Mouse (Mus musculus) gastrocnemius, postnatal 36 days (tissue): ENCODE data around the gene AA986860. TPM values are rescaled to one million over a fixed set of nuclear protein-coding genes. Genes with fewer than 3 reads are reported as not detected.

Experiments used
- DNase-seq, 2 experiments: peaks; one replicate each; pipeline ENCODE4 v3.0.0; 2022
- intact Hi-C: fragments of 180-260 bp; cut with DNase I; formaldehyde crosslinking; loops from one replicate; pipeline ENCODE4 v1.15.1; 2025
- long read RNA-seq, 2 experiments: library from polyadenylated mRNA; stranded (forward); transcript quantifications; one replicate each; pipeline ENCODE4 v2.0.0; 2021
- total RNA-seq, 2 experiments: library from RNA; stranded (reverse); gene quantifications; 2 replicates each; pipeline ENCODE4 v1.2.3; 2021

The AA986860 gene
- total RNA-seq, result under 1 TPM; 0.15 to 0.30 TPM
- long read RNA-seq, experiment 1, result 0 reads
- long read RNA-seq, experiment 2, result 0 reads

DNA sequence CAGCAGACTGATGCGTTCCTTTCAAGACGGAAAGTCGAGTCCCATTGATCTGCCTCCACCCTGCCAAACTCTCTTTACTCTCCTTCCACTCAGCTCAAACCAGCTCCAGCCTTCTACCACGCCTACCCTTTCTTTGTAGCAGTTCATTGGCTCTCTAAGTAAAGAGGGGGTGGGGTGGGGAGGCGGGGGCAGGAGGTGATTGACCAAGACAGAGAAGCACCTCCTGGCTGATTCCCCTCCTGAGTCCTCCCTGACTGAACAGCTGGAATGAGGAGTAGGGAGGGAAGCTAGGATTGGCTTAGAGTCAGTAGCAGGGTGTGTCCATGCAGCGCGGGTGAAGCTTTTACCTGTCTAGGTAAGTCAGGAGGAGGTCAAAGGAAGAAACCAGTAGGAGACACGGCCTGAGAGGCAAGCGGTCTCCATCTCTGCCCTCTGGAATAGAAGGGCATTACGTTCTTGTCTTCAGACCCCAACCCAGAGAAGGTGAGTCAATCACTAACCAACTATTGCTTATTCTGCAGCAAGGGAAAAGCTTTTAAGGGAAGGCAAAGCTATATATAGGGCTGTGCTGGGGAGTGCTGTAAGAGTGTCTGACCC, at the start of gene AA986860:
AA986860 (plus strand) TSS at position 236 of the 597 bp plus-strand sequence.
- no peak for DNase-seq
- intact Hi-C loops, result no loop called here

DNA sequence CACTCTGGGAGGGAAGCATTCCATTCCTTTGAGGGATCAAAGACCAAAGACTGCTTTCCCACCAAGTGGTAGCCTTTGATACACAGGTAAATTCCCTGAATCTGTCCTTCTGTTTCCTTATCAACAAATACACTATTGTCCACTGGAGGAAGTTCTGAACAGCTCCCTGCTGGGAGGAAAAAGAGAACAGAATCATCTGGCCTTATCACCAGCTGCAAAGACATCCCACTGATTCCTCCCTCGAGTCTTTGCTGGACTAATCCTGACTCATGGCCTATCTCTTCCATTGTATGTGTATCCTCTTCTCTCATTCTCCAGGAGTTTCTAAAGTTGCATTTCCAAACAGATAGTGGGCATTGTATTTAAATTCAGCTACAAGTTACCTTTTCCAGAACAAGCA, 47.9 kb upstream of the AA986860 start:
- intact Hi-C loops, result no loop called here

DNA sequence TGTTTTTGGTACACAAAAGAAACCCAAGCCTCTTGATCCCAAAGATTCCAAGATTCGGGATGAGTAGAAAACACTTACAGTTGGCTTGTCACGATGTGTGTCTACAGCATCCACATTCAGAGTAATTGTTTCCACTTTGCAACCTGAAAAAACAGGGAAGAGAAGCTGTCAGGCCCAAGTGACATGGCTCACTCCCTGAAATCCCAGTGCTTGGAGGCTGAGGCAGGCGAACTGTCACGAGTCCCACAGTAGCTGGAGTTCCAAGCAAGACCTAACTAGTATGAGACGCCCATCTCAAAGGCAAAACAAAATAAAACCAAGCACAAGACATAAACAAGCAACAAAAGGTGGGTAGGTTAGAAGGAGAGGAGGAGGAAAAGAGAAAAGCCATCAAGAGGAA, 33.2 kb upstream of the AA986860 start:
- intact Hi-C loops, result no loop called here

More for the DNA sequence above, 47.9 kb upstream of the AA986860 start:
- no peak for DNase-seq

GRCm38 (mm10) chr1:130699937-130700633, 31.7 kb upstream of the AA986860 start:
- no peak for DNase-seq
- intact Hi-C loops, result no loop called here

More for the DNA sequence above, 33.2 kb upstream of the AA986860 start:
- DNase-seq, result no peak

DNA sequence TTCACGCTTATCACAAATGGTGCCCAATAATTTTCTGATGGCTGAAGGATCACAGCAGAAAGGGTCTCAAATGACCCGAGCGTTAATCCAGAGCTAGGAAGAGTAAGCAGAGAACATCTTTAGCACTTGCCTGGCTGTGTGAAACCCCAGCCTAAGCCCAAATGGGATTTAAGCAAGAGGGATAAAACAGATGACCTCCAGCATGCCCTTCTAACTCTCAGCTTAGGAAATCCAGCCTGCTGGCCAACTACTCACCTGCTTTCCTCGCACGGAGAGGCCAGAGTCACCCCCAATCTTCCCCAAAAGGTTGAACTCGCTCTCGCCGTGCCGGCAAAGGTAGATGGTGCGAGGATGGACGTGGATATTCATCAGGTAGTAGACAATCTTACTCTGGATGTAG, 29.8 kb upstream of the AA986860 start:
- intact Hi-C loops, result no loop called here
- no peak for DNase-seq

GRCm38 (mm10) chr1:130703613-130704012, 28.2 kb upstream of the AA986860 start:
- DNase-seq, result no peak
- intact Hi-C loops, result no loop called here

GRCm38 (mm10) chr1:130710283-130711080, 21.3 kb upstream of the AA986860 start:
- no peak for DNase-seq
- intact Hi-C loops, result no loop called here

GRCm38 (mm10) chr1:130714046-130714445, 17.7 kb upstream of the AA986860 start:
- intact Hi-C loops, result no loop called here
- DNase-seq, result no peak

- intact Hi-C loops, result no loop called here
Measured at GRCm38 (mm10) chr1:130715561-130716217, 16.1 kb upstream of the AA986860 start, which contains the start of gene Gm29427. Gm29427 (minus strand) TSS chr1:130715799.

GRCm38 (mm10) chr1:130716218-130716512, 15.6 kb upstream of the AA986860 start:
- DNase-seq, result no peak
- intact Hi-C loops, result no loop called here

More at GRCm38 (mm10) chr1:130715561-130716217, 16.1 kb upstream of the AA986860 start, which contains the start of gene Gm29427:
- peak; percentile 82 to 94 for DNase-seq

- DNase-seq, result peak in 1 of 2 experiments; percentile 13
- intact Hi-C loops, result no loop called here
Measured at GRCm38 (mm10) chr1:130716513-130717290, 15.1 kb upstream of the AA986860 start.

DNA sequence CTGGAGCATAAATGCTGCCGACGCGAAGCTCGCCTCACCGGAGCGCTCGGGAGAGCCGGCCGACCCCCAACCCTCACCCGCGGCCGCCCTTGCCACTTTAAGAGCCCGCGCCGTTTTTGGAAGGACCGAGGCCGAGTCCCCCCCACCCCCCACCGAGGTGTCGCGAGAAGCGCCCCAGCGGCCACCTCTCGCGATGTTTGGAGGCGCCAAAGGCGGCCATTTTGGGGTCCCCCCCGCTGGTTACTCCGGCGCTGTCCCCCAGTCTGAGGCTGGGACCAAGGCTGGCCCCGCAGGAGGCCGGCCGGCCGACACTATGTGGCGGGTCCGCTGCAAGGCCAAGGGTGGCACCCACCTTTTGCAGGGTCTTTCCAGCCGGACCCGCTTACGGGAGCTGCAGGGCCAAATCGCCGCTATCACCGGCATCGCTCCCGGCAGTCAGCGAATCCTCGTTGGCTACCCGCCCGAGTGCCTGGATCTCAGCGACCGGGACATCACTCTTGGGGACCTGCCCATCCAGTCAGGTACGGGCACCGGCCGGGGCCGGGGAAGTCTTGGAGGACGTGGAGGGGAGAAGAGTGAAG, 14.4 kb upstream of the AA986860 start, which contains the start of gene Yod1:
Yod1 (plus strand) TSS at position 37 of the 581 bp plus-strand sequence.
- intact Hi-C loops, result no loop called here
- DNase-seq, result peak; percentile 89 to 90

DNA sequence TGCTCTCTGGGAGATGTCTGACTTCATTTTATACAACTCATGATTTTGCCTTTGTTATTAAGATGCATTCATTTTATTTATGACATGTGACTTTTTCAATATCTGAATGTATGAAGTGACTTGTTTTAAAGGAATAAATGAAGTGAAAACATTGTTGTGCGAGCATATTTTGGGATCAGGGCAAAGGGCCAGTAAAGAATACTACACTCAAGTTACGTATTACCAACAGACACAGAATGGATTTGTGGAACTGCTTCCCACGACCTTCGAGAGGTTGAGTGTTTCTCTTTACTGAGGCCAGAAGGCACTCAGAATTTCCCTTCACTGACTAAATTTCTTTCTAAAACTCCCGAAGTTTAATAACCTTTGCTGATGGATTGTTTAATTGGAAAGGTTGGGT, 7.6 kb upstream of the AA986860 start:
- intact Hi-C loops, result no loop called here
- DNase-seq, result no peak

GRCm38 (mm10) chr1:130726396-130726795, 5.4 kb upstream of the AA986860 start:
- DNase-seq, result no peak
- intact Hi-C loops, result no loop called here

- intact Hi-C loops, result no loop called here
- DNase-seq, result no peak
Measured at GRCm38 (mm10) chr1:130728070-130728469, 3.7 kb upstream of the AA986860 start.

DNA sequence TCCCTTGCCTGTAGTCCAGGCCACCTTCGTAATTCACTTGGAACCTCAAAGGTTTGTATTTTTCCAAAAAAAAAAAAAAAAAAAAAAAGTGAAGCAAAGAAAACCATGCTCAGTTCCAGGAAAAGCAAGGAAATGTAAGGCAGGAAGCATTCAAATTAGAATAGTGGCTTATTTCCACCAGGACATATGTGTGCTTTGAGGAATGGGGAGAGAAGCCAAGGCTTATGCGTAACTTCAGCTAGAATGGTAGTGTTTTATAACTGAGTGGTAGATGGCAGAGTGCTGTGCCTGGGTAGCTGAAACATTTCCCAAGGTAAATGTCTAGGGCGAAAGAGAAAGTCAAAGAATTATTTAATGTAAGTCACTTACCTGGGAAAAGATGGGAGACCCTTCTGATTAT, 3.1 kb upstream of the AA986860 start:
- intact Hi-C loops, result no loop called here
- no peak for DNase-seq

GRCm38 (mm10) chr1:130729153-130729552, 2.6 kb upstream of the AA986860 start, which contains the start of gene Pfkfb2:
Pfkfb2 (minus strand) TSS chr1:130729253.
- intact Hi-C loops, result no loop called here
- DNase-seq, result no peak

- intact Hi-C loops, result no loop called here
- DNase-seq, result no peak
Measured at GRCm38 (mm10) chr1:130732706-130733658, 1.2 kb downstream of the AA986860 start.
